Mouse (Mus musculus): ENCODE results near the gene Tarsl2. TPM values are rescaled to one million over a fixed set of nuclear protein-coding genes. Genes with fewer than 3 reads are reported as not detected.

The Tarsl2 gene
- 9.0 and 10.4 TPM in 2 replicates for polyA plus RNA-seq (2012; rRNA removed)

DNA sequence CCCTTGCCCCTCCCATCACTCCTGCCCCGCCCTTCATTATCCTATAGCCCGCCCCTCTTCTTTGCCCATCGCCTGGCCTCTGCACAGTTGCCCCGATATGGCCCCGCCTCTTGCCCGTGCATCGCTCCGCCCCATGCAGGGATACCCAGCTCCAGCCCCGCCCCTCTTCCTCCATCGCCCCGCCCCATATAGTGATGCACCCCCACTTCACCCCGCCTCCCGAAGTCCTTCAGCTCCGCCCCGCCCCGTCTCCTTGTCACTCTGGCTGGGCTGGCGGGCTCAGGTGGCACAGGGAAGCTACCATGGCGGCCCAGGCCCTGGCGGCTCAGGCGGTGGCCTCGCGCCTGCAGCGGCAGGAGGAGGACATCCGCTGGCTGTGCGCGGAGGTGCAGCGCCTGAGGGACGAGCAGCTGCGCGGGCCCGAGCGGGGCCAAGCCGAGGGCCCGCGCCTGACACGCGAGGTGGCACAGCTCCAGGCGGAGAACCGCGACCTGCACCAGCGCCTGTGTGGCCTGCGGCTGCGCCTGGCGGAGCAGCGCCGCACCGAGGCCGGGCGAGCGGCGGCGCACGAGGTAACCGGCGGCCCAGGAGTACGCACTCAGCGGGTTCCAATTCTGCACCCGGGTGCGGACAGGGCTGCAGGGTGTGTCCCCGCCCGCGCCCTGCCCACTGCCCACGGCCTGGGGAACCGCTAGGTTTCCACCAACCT, at the start of gene Tarsl2:
Tarsl2 (plus strand) TSS at position 256 of the 709 bp plus-strand sequence.

GRCm38 (mm10) chr7:65690869-65691268, 46.2 kb downstream of the Tarsl2 start, which contains the start of gene Tm2d3:
Gene Tm2d3 (plus strand): TSS chr7:65691169.

Other genes with a start within 250 kb of the Tarsl2 start
- 40.0 and 41.5 TPM in 2 replicates for gene Tjp1, start 117.1 kb upstream of the Tarsl2 start, polyA plus RNA-seq (2012; rRNA removed)
- 64.6 and 82.3 TPM in 2 replicates for gene Tm2d3, start 46.3 kb downstream of the Tarsl2 start, polyA plus RNA-seq (2012; rRNA removed)
- gene Pcsk6, start 216.8 kb downstream of the Tarsl2 start, polyA plus RNA-seq (2012; rRNA removed), result 3.4 and 6.0 TPM in 2 replicates

All from central nervous system, embryonic 11.5 days (tissue).